ENCODE assay signal across 8 mouse cellular contexts in genomic region chr5:57742924-57743323, GRCm38 (mm10). TPM values are rescaled to one million over a fixed set of nuclear protein-coding genes. Genes with fewer than 3 reads are reported as not detected.
DNase-seq lines count a peak whose midpoint lies in the region; ATAC-seq and TF ChIP-seq lines count a peak whose summit lies in the region.

No protein-coding gene starts in this region.

- H3K4me1 ChIP-seq in G1E (ENCODE audit: insufficient read depth, low read depth, low read length): peaks cover 35% of the 10 kb centered on the region
- 0 out of 2 replicates have a peak, but pooled peaks cover 3% of the 10 kb centered on the region for H3K4me1 ChIP-seq in forebrain, embryonic 16.5 days (replicated peaks; ENCODE audit: control insufficient read depth, insufficient read depth, low read length)
- 0 out of 2 replicates have a peak, but pooled peaks cover 2% of the 10 kb centered on the region for H3K4me1 ChIP-seq in midbrain, embryonic 13.5 days (replicated peaks)

- intact Hi-C loops in heart, postnatal 25 days (cut with DNase I): no loop called here

- no peak overlapping the region for H3K4me2 ChIP-seq in forebrain, embryonic 16.5 days (ENCODE audit: low read length)
- H3K4me2 ChIP-seq in midbrain, embryonic 13.5 days (replicated peaks): no peak overlapping the region

- TF ChIP-seq CTCF in G1E (IDR thresholded peaks at IDR 0.05; ENCODE audit: low read depth, low read length): no peak

- peaks cover 9% of the 10 kb centered on the region for H3K36me3 ChIP-seq in G1E (replicated peaks)
- no peaks in the 10 kb centered on the region for H3K36me3 ChIP-seq in forebrain, embryonic 16.5 days (ENCODE audit: control insufficient read depth, insufficient read depth)
- no peaks in the 10 kb centered on the region for H3K36me3 ChIP-seq in midbrain, embryonic 13.5 days

- DNase-seq in A20 (ENCODE audit: low read depth, low spot score) (peak; percentile 58), G1E (ENCODE audit: low spot score) (no peak)
- DNase-seq in embryo, embryonic 9.5 days (ENCODE audit: extremely low spot score): peak; percentile 25
- DNase-seq in heart, postnatal 25 days (ENCODE audit: low spot score): peak; percentile 27
- no peak for DNase-seq in gastrocnemius, postnatal 25 days

- H3K27ac ChIP-seq in forebrain, embryonic 16.5 days (ENCODE audit: low read length): no peak overlapping the region
- no peak overlapping the region for H3K27ac ChIP-seq in midbrain, embryonic 13.5 days

- H3K4me3 ChIP-seq in G1E (ENCODE audit: low read depth, low read length): peak overlapping the region; percentile 61; the same call in 1 of the 2 replicates
- H3K4me3 ChIP-seq in forebrain, embryonic 16.5 days (replicated peaks; ENCODE audit: low read length): no peak overlapping the region
- no peak overlapping the region for H3K4me3 ChIP-seq in midbrain, embryonic 13.5 days (replicated peaks)

- 30% methylated on average over 6 of the region's 6 CpGs for WGBS in forebrain, embryonic 16.5 days
- WGBS in midbrain, embryonic 13.5 days: 30% methylated on average over 6 of the region's 6 CpGs

- no peak overlapping the region for H3K9ac ChIP-seq in forebrain, embryonic 16.5 days (replicated peaks; ENCODE audit: low read depth, low read length)
- no peak overlapping the region for H3K9ac ChIP-seq in midbrain, embryonic 13.5 days (replicated peaks)

- H3K9me3 ChIP-seq in G1E (replicated peaks): no peaks in the 10 kb centered on the region
- H3K9me3 ChIP-seq in forebrain, embryonic 16.5 days (ENCODE audit: control insufficient read depth, low read length): no peaks in the 10 kb centered on the region
- no peaks in the 10 kb centered on the region for H3K9me3 ChIP-seq in midbrain, embryonic 13.5 days

- ATAC-seq in G1E (ENCODE audit: extremely low read depth, insufficient number of reproducible peaks, low FRiP score, poor library complexity, severe bottlenecking): peak; percentile 38
- no peak for ATAC-seq in forebrain, embryonic 16.5 days
- ATAC-seq in inflammation-experienced regulatory T-cells, adult 6 months: no peak
- no peak for ATAC-seq in midbrain, embryonic 13.5 days

- no peaks in the 10 kb centered on the region for H3K27me3 ChIP-seq in G1E (ENCODE audit: insufficient read depth, low read length)
- no peaks in the 10 kb centered on the region for H3K27me3 ChIP-seq in forebrain, embryonic 16.5 days (replicated peaks; ENCODE audit: control insufficient read depth, insufficient read depth, low read length)
- no peaks in the 10 kb centered on the region for H3K27me3 ChIP-seq in midbrain, embryonic 13.5 days

RNA-seq across cellular contexts. Expression of gene Pcdh7, which starts 25.2 kb away (rescaled TPM):
- total RNA-seq in G1E (2014; fragmentation: Nextera tagmentation): 116 and 127 TPM in 2 replicates
- total RNA-seq in G1E (2017): 59.4 and 61.2 TPM in 2 replicates
- polyA plus RNA-seq in G1E (2012): 18.5 and 22.3 TPM in 2 replicates
- total RNA-seq in heart, postnatal 25 days (2021): 100 to 1,000 TPM; 110 to 115 TPM
- 11.4 and 16.0 TPM in 2 replicates for polyA plus RNA-seq in forebrain, embryonic 16.5 days (2015; fragmentation: Nextera tagmentation; extraction: Ambion mirVana)
- polyA plus RNA-seq in inflammation-experienced regulatory T-cells, adult 6 months (2017; shearing (Covaris generic)): not detected
- 13.5 and 14.3 TPM in 2 replicates for polyA plus RNA-seq in midbrain, embryonic 13.5 days (2015; fragmentation: Nextera tagmentation; extraction: Ambion mirVana)
- total RNA-seq in gastrocnemius, postnatal 25 days (2021): 1 to 10 TPM; 2.6 to 3.0 TPM

Comparison
In these comparisons a context has a peak if more than half of its experiments do, and no peak if none do; other contexts are left out.
1. DNase-seq: peak in A20 (single experiment), embryo, embryonic 9.5 days (single experiment) and heart, postnatal 25 days (single experiment); none in G1E (single experiment) and gastrocnemius, postnatal 25 days (single experiment).
2. RNA of gene Pcdh7, which starts 25.2 kb away (polyA plus RNA-seq): 18.5 to 22.3 TPM in G1E, 11.4 to 16.0 TPM in forebrain, embryonic 16.5 days and 13.5 to 14.3 TPM in midbrain, embryonic 13.5 days; not detected in inflammation-experienced regulatory T-cells, adult 6 months; every median in the first group is over 10 times any median in the second.